Mouse (Mus musculus): ENCODE results near the gene Dmbt1. TPM values are rescaled to one million over a fixed set of nuclear protein-coding genes. Genes with fewer than 3 reads are reported as not detected.
"Not testable (repeated sequence)": the region's sequence is repeated elsewhere in the genome, so short reads cannot be mapped to it uniquely, and the experiment has no call there.

Gene Dmbt1
- polyA plus RNA-seq, 2 experiments, result 0.06 TPM; not detected in 1

DNA sequence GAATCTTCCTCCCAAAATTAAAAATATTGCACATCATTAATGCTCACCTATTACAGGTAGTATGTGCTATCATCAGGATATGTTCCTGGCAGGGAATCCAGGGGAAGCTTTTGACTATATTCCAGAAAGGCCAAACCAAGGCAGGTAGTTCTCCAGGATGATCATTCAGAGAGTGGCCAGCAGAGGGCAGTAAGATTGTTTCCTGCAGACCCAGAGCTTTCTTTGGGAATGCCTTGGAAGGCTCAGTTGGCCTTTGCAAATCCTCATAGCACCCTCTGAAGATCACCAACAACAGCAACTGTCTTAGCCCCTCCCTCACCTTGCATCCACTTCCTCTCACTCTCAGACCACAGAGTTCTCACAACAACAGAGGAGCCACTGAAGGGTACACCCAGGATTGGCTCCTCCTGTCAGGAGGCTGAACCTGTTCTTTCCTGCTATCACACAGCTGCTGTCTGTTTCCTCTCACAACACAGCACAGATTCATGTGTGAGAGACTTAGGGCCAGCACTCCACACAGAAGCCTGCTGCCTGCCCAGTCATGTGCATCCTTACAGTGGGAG lies 23.0 kb downstream of the Dmbt1 start:
- TF ChIP-seq POLR2A (IDR thresholded peaks at IDR 0.05; ENCODE audit: borderline replicate concordance, extremely low read depth, insufficient read depth, insufficient read length), result no peak
- no peaks in the 10 kb centered on the region for H3K9me3 ChIP-seq (ENCODE audit: control insufficient read depth, low read length)
- no peaks in the 10 kb centered on the region for H3K4me1 ChIP-seq (ENCODE audit: control insufficient read depth, insufficient read depth, low read length)
- no peak overlapping the region for H3K4me3 ChIP-seq (replicated peaks; ENCODE audit: low read length)
- ATAC-seq (ENCODE audit: low FRiP score, low read depth), result no peak
- H3K27me3 ChIP-seq (ENCODE audit: control insufficient read depth, insufficient read depth, low read length), result no peaks in the 10 kb centered on the region
- H3K27ac ChIP-seq (replicated peaks; ENCODE audit: low read depth, low read length), result no peak overlapping the region
- H3K9ac ChIP-seq (ENCODE audit: low read depth, low read length, severe bottlenecking), result no peak overlapping the region
- H3K36me3 ChIP-seq (ENCODE audit: control insufficient read depth, insufficient read depth, low read length), result no peaks in the 10 kb centered on the region
- no peak overlapping the region for H3K4me2 ChIP-seq (replicated peaks; ENCODE audit: low read depth, low read length, severe bottlenecking)
- peak; percentile 10 for DNase-seq (ENCODE audit: low spot score)

GRCm38 (mm10) chr7:131057918-131058317 lies 26.1 kb downstream of the Dmbt1 start:
- 86% methylated on average over 8 of the region's 9 CpGs for WGBS
- ATAC-seq (ENCODE audit: low FRiP score, low read depth); DNase-seq (ENCODE audit: low spot score); H3K4me3 ChIP-seq (replicated peaks; ENCODE audit: low read length); H3K27ac ChIP-seq (replicated peaks; ENCODE audit: low read depth, low read length); H3K4me1 ChIP-seq (ENCODE audit: control insufficient read depth, insufficient read depth, low read length); H3K36me3 ChIP-seq (ENCODE audit: control insufficient read depth, insufficient read depth, low read length); H3K9ac ChIP-seq (ENCODE audit: low read depth, low read length, severe bottlenecking); H3K4me2 ChIP-seq (replicated peaks; ENCODE audit: low read depth, low read length, severe bottlenecking); H3K27me3 ChIP-seq (ENCODE audit: control insufficient read depth, insufficient read depth, low read length); H3K9me3 ChIP-seq (ENCODE audit: control insufficient read depth, low read length): not testable (repeated sequence)

GRCm38 (mm10) chr7:131059808-131060207 lies 28.0 kb downstream of the Dmbt1 start:
- H3K27me3 ChIP-seq (ENCODE audit: control insufficient read depth, insufficient read depth, low read length); H3K4me1 ChIP-seq (ENCODE audit: control insufficient read depth, insufficient read depth, low read length); ATAC-seq (ENCODE audit: low FRiP score, low read depth); H3K4me3 ChIP-seq (replicated peaks; ENCODE audit: low read length); H3K9me3 ChIP-seq (ENCODE audit: control insufficient read depth, low read length); H3K4me2 ChIP-seq (replicated peaks; ENCODE audit: low read depth, low read length, severe bottlenecking); H3K36me3 ChIP-seq (ENCODE audit: control insufficient read depth, insufficient read depth, low read length); H3K27ac ChIP-seq (replicated peaks; ENCODE audit: low read depth, low read length); H3K9ac ChIP-seq (ENCODE audit: low read depth, low read length, severe bottlenecking): not testable (repeated sequence)
- peak; percentile 25 for DNase-seq (ENCODE audit: low spot score)
- 64% methylated on average over 2 of the region's 2 CpGs for WGBS

DNA sequence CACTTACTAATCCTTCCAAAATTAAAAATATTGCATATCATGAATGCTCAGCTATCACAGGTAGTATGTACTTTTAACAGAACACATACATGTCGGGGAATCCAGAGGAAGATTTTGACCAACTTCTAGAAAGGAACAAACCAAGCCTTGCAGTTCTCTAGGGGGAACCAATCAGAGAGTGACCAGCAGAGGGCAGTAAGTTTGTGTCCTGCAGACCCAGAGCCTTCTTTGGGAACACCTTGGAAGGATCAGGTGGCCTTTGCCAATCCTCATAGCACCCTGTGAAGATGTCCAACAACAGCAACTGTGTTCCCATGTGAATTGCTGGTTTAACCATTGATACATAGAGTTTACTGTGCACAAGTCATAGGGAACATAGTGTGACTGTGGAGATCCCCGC lies 30.7 kb downstream of the Dmbt1 start:
- H3K27ac ChIP-seq (replicated peaks; ENCODE audit: low read depth, low read length), result no peak overlapping the region
- no peak for ATAC-seq (ENCODE audit: low FRiP score, low read depth)
- WGBS, result 91% methylated on average over 2 of the region's 2 CpGs

GRCm38 (mm10) chr7:131068191-131068590 lies 36.3 kb downstream of the Dmbt1 start:
- not testable (repeated sequence) for ATAC-seq (ENCODE audit: low FRiP score, low read depth); DNase-seq (ENCODE audit: low spot score); H3K9me3 ChIP-seq (ENCODE audit: control insufficient read depth, low read length); H3K4me1 ChIP-seq (ENCODE audit: control insufficient read depth, insufficient read depth, low read length); H3K27me3 ChIP-seq (ENCODE audit: control insufficient read depth, insufficient read depth, low read length); H3K9ac ChIP-seq (ENCODE audit: low read depth, low read length, severe bottlenecking); H3K4me2 ChIP-seq (replicated peaks; ENCODE audit: low read depth, low read length, severe bottlenecking); H3K4me3 ChIP-seq (replicated peaks; ENCODE audit: low read length); H3K27ac ChIP-seq (replicated peaks; ENCODE audit: low read depth, low read length); H3K36me3 ChIP-seq (ENCODE audit: control insufficient read depth, insufficient read depth, low read length)
- WGBS, result 6% methylated on average over 1 of the region's 1 CpGs

More for the DNA sequence above, 30.7 kb downstream of the Dmbt1 start:
- Histone ChIP-seq H3K36me3 (ENCODE audit: control insufficient read depth, insufficient read depth, low read length) (no peaks in the 10 kb centered on the region), H3K9ac (ENCODE audit: low read depth, low read length, severe bottlenecking) (no peak overlapping the region), H3K27me3 (ENCODE audit: control insufficient read depth, insufficient read depth, low read length) (no peaks in the 10 kb centered on the region), H3K4me1 (ENCODE audit: control insufficient read depth, insufficient read depth, low read length) (no peaks in the 10 kb centered on the region), H3K4me2 (replicated peaks; ENCODE audit: low read depth, low read length, severe bottlenecking) (no peak overlapping the region), H3K4me3 (replicated peaks; ENCODE audit: low read length) (no peak overlapping the region), H3K9me3 (ENCODE audit: control insufficient read depth, low read length) (no peaks in the 10 kb centered on the region)
- TF ChIP-seq POLR2A (IDR thresholded peaks at IDR 0.05; ENCODE audit: borderline replicate concordance, extremely low read depth, insufficient read depth, insufficient read length), result no peak
- no peak for DNase-seq (ENCODE audit: low spot score)

DNA sequence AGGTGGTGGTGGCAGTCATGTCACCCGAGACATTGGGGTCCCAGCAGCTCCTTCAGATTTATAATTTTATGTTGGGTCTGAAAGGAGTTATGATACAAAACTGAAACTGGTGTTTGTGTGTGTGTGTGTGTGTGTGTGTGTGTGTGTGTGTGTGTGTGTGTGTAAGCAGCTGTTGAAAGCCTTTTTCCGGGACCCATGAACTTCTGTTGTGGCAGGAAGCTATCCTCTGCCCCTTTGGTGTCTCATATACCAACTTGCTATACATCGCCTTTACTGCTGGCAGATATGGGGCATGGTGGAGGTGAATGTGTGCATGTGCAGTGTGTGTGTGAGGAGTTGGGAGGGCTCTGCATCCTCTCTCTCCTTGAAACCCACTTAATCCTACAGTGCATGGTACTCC lies 41.6 kb downstream of the Dmbt1 start:
- WGBS, result 84% methylated on average over 3 of the region's 3 CpGs

DNA sequence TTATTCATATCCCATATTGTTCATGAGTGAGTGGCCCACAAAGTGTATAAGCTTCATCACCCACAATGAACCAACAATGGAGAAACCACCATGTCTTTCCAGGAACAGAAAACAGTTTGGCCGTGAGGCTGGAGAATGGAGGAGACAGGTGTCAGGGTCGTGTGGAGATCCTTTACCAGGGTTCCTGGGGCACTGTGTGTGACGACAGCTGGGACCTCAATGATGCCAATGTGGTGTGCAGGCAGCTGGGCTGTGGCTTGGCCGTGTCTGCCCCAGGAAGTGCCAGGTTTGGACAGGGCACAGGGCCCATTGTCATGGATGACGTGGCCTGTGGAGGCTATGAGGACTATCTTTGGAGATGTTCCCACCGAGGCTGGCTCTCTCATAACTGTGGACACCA lies 42.2 kb downstream of the Dmbt1 start:
- not testable (repeated sequence) for DNase-seq (ENCODE audit: low spot score); ATAC-seq (ENCODE audit: low FRiP score, low read depth); H3K9ac ChIP-seq (ENCODE audit: low read depth, low read length, severe bottlenecking); H3K27ac ChIP-seq (replicated peaks; ENCODE audit: low read depth, low read length); H3K36me3 ChIP-seq (ENCODE audit: control insufficient read depth, insufficient read depth, low read length); H3K4me1 ChIP-seq (ENCODE audit: control insufficient read depth, insufficient read depth, low read length); H3K4me2 ChIP-seq (replicated peaks; ENCODE audit: low read depth, low read length, severe bottlenecking); H3K27me3 ChIP-seq (ENCODE audit: control insufficient read depth, insufficient read depth, low read length); H3K4me3 ChIP-seq (replicated peaks; ENCODE audit: low read length); H3K9me3 ChIP-seq (ENCODE audit: control insufficient read depth, low read length)
- WGBS, result 81% methylated on average over 6 of the region's 6 CpGs

More for the DNA sequence above, 41.6 kb downstream of the Dmbt1 start:
- H3K9me3 ChIP-seq (ENCODE audit: control insufficient read depth, low read length); H3K9ac ChIP-seq (ENCODE audit: low read depth, low read length, severe bottlenecking); H3K4me3 ChIP-seq (replicated peaks; ENCODE audit: low read length); H3K36me3 ChIP-seq (ENCODE audit: control insufficient read depth, insufficient read depth, low read length); H3K4me2 ChIP-seq (replicated peaks; ENCODE audit: low read depth, low read length, severe bottlenecking); H3K27ac ChIP-seq (replicated peaks; ENCODE audit: low read depth, low read length); H3K4me1 ChIP-seq (ENCODE audit: control insufficient read depth, insufficient read depth, low read length); H3K27me3 ChIP-seq (ENCODE audit: control insufficient read depth, insufficient read depth, low read length); DNase-seq (ENCODE audit: low spot score); ATAC-seq (ENCODE audit: low FRiP score, low read depth): not testable (repeated sequence)

Data from limb, embryonic 14.5 days (tissue).